Mouse (Mus musculus): ENCODE measurements around the gene Clcn5.

The Clcn5 gene

DNA sequence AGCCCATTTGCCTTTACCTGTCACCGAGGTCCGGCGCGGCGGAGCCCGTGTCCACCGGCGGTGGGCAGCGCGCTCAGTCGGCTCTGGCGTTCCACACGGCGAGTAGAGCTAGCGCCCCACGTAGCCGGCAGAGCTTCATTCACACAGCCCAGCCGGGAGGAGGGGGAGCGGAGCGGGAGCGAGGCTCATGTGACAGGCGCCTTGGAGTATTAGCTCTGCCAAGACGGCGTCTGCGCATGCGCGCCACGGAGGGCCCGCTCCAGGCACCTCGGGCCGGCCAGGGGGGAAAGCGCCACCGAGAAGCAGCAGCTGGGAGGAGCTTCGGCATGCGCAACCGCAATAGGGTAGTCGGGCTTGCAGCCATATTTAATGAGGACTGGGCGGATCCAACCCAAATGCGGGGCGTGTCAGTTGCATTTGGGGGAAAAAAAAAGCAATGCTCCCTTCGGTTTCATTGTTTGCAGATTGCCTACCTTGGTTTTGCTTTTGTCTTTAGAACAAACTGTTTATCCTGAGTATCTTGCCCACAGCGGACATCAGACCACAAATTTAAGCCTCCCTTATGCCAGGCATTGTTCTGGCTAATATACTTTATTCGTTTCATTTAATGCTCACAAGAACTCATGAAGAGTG is at the start of gene Clcn5:
Clcn5 (minus strand) TSS at position 270 of the 633 bp plus-strand sequence.
- DNase-seq (ENCODE audit: low spot score in 2 of 2), result peak; percentile 89 to 95

DNA sequence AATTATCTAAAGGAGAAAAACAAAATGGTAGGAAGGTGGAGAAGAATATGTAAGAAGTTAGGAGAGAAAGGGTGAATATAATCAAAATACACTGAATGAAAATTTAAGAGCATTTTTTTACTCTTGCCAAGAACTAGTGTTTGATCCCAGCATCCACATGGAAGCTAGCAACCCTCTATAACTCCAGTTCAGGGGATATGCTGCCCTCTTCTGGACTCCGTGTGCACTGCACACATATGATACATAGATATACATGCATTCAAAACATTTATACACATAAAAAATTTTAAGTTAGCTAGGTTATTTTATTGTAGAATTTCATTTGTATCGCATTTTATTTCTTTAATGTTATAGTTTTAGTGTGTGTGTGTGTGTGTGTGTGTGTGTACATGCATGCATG is 6.3 kb upstream of the Clcn5 start:
- DNase-seq (ENCODE audit: low spot score in 2 of 2), result no peak

DNA sequence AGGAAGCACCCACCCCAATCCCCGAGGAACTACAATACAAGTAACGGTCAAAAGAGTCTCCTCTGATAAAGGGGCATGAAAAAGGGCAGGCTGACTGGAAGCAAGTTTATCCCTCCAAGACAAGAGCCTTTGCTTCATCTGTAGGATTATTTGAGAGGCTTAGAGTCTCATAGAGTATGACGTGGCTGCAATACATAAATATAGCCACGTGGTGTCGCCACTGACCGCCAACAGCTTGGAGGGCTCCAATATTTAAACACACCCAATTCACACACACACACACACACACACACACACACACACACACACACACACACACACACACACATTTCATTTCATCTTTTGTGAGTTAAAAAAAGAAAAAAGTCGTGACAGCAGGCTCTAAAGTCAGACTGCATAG is 3.1 kb upstream of the Clcn5 start:
- DNase-seq (ENCODE audit: low spot score in 2 of 2), result peak; percentile 25 to 68

DNA sequence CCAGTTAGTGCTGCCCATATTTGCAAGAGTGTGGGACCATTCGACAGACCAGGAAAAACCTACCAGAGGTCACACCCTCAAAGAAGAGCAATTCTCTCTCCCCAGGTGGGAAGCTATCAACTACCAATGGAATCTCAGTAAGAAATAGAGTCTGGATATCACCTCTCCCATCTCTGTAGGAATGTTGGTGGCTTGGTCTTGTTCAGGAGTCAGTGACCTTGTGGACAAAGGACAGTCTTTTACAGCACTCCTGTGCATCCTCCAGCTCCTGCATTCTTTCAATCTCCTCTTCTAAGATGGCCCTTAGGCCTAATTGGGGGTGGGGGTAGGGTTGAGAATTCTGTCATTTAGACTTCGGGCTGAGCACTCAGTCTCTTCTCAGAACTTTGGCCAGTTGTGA is 1.4 kb upstream of the Clcn5 start:
- DNase-seq (ENCODE audit: low spot score in 2 of 2), result no peak

DNA sequence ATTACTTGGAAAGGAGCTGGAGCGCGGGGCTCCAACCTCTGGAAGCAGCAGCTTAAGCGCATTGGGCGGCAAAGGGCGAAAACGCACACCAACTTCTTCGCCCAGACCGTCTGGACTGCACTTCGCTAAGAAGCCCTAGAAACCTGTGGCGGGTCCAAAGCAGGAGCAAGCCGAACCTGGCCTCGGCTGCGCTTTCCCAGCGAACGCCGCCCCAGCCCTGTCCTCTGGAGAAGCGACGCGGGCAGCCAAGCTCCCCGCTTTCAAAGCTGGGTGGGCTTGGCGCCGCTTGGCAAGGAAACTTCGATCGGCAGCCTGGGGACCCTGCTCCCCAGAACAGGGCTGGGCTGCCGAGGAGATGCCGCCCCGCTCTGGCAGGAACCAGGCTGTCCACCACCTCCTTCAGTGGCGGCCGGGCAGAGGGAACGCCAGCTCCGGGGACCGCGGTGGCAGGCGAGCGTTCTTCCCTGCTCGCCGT is 570 bp downstream of the Clcn5 start:
- peak in 1 of 2 experiments; percentile 11 for DNase-seq (ENCODE audit: low spot score in 2 of 2)

DNA sequence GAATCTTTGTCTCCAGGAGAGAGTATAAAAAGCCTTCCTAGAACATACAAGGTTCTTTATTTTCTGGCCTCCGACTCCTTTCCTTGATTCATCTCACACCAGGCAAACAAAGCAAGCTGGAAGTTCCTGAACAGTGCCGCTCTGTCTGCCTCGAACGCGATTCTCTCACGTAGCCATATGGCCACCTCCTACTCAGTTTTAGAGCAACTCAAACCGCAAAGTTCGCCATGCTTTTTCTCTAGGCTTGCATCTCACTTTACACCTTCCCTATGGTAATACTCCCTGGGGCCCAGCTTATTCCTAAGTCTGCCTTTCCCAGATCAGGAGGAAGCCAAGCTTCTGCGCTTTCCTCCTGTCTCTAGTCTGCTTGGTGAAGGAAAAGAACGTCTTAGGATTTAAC is 4.0 kb downstream of the Clcn5 start:
- DNase-seq (ENCODE audit: low spot score in 2 of 2), result no peak

DNA sequence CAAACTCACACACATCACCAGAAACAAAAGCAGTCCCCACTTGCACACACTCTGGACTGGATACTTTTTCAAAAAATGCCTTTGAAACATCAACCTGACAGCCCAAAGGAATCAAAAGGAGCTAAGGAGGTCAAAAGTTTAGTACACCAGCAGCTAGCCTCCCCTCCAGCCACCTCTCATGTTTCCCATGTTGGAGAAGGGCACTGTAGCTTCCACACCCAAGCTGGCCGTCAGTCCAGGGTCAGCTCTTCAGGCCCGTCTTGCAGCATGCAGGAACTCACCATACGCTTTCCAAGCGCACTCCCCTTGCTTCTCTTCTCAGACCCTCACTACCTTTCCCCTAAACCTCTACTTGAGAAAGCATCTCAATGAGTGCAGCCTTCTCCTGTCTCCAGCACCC is 4.5 kb downstream of the Clcn5 start:
- no peak for DNase-seq (ENCODE audit: low spot score in 2 of 2)

DNA sequence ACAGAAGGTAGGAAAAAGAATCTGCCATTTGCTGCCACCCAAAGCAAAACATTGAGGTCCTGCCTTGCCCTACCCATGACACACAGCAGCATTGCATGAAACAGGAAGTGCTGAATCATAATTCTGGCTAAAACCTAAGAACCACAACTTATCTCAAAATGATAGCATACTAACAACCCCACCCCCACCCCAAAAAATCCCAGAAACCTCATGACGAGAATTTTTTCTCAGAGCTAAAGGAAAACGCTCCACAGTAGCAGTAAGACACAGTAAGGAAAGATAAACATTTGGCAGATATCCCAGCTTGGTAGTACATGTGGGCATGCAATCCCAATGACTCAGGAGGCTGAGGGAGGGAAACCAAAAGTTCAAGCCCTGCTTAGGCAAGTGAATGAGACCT is 10.9 kb downstream of the Clcn5 start:
- DNase-seq (ENCODE audit: low spot score in 2 of 2), result no peak

DNA sequence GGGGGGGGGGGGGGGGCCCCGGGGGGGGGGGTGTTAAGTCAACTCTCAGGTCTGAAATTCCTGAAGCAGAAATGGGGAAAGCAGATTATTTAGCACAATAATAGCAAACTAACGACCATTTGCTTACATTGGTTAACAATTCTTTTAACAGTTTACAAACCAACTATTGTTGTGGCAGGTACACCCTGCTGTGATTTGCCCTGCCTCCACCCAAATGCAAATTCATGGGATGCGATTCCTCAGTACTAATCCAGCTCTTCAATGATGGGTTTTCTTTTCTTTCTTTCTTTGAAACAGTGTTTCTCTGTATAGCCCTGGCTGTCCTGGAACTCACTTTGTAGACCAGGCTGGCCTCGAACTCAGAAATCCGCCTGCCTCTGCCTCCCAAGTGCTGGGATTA is 12.3 kb downstream of the Clcn5 start:
- no peak for DNase-seq (ENCODE audit: low spot score in 2 of 2)

DNA sequence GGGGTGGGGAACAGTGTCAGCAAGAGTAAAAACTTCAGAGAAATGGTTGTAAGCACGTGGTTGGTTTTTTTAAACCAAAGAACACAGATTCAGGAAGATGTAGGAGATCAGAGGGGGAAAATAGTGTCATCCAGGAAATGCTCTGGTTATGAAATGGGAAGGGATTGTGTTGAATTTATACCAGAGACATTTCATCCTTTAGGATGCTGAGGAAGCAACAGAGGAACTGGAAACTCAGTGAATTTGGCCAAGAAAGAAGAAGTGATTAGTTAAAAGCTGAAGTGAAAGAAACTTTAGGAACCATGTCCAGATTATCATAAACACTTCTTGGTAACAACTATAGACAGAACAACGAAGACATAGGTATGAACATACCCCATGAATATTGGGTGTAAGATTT is 26.2 kb downstream of the Clcn5 start:
- no peak for DNase-seq (ENCODE audit: low spot score in 2 of 2)

DNA sequence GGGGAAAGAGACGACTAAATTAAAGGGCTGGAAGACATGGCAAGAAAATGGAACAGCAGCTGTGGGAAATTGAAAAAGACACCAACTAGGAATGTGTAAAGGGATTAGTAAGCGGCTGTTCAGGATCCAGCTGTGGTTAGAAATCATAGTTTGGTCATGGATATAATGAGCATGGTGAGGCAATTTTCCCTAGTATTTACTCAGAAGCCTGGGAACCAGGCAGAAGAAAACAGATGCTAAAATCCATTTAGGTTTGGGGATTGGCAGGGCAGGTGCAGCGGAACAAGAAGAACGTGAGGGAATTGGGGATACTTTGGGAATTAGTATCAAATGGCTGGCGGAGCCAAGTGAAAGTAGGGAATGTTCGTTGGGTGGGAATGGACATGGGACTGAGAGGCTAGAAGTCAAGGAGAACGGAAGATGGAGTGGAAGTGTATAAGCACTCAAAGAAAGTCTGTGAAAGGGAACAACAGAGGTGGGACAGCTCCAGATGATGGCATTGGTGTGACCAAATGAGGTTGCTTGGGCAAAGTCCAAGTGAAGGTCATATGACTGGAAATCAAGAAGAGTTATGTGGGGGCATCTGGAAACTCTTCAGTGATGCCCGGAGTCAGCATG is 26.9 kb downstream of the Clcn5 start:
- no peak for DNase-seq (ENCODE audit: low spot score in 2 of 2)

DNA sequence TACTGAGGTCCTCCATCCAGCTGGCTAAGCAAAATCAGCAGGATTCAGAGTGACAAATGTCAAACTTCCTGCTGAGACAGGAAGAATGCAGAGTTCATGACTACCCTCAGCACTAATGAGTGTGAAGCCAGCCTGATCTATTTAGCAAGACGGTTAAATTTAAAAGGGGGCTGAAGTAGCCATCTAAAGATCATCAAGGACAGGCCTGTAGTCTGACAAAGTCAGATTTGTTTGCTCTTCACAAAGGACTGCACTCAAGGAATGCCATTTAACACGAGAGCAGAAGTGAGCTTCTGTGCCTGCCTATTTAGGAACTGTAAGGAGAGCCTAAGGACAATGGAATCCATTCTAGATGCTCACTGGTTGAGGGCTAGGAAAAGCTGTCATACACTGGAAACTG is 30.2 kb downstream of the Clcn5 start:
- no peak for DNase-seq (ENCODE audit: low spot score in 2 of 2)

DNA sequence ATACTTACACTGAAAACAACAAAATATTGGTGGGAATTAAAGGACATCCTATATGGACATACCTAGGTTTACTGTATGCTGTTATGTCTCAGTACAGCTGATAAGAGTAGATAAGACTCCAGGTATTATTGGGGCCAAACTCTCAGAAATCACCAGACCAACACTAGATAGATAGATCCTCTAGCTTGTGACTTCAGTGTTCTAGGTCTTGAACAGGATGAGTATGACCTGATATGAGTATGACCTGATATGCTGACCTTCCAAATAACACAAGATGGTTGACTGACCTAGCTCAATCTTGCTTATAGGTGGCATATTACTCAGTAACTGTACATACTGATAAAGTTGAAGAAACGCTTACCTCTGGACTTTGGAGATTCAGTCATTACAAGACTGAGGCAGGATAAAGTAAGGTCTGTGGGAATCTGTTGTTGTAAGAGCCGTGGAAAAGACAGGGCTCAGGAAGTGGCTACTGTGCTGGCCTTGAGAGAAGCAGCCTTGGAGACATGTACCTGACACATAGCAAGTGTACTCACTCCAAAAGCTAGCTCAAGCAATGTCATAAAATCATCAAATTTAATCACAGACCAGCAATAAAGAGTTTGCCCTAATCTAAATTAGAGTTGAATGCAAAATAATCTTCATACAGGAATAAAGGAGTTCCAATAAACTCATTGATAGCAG is 32.0 kb downstream of the Clcn5 start:
- no peak for DNase-seq (ENCODE audit: low spot score in 2 of 2)

DNA sequence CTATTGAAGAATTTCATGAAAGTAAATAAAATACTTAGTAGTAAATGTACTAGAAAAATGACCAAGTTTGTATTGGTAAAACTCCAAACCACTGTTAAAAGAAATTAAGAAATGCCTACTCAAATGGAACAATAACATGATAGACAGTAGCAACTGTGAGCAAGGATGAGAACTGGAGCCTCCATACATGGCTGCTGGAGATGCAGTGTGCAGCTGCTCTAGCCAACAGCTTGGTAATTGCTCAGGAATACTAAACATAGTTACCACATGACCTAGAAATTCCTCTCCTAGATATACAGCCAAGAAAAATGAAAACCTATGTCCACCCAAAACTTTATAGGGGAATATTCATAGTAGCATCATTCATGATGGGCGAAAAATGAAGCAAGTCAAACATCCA is 36.5 kb downstream of the Clcn5 start:
- DNase-seq (ENCODE audit: low spot score in 2 of 2), result no peak

DNA sequence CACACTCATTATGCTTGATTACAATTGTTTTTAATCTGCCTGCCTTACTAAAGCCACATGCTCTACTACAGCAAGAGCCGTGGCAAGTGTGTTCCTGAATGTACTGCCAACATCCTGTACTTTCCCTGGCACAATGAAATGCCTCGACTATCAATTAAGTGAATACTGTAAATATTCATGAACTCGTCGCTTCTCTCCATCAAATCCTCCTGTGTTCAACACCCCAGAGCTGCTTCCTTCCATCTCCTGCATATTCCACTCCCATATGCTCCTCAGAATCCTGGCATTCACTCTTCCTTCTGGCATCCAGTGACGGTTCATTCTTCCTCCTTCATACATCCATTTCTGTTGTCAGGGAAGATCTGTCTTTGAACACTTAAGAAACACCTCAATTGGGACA is 39.4 kb downstream of the Clcn5 start:
- DNase-seq (ENCODE audit: low spot score in 2 of 2), result no peak

DNA sequence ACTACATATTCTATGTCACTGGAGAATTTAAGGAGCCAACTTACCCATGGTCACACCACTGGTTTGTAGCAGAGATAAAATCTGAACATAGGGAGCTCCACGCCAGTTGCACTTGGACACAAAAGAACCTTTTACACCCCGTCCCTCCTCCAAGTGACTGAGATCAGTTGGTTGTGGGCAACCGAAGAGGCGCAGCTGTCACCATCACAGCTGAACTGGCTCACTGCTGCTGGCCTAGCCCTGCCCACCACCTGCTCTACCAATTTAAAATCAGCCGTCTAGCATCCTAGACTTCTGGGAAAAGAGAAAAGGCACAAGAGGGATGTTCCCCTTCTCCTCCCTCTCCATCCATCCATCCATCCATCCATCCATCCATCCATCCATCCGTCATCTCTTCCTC is 42.6 kb downstream of the Clcn5 start:
- DNase-seq (ENCODE audit: low spot score in 2 of 2), result no peak

DNA sequence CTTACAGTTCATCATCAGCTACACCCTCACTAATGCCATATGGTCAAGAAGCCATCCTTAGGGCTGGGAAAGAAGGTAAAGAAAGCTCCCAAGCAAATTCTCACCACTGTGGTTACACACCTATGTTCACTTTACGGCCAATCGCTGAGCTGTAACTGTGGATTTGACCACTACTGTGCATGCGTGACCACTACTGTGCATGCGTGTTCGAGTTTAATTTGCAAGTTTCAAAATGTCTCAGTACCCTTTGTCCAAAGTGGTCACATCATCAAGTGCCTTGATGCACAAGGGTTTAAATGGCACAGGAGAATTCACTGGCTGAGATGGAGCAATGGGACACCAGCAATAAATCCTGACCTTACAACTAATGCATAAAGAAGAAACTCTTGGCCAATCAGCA is 58.0 kb downstream of the Clcn5 start:
- DNase-seq (ENCODE audit: low spot score in 2 of 2), result no peak

DNA sequence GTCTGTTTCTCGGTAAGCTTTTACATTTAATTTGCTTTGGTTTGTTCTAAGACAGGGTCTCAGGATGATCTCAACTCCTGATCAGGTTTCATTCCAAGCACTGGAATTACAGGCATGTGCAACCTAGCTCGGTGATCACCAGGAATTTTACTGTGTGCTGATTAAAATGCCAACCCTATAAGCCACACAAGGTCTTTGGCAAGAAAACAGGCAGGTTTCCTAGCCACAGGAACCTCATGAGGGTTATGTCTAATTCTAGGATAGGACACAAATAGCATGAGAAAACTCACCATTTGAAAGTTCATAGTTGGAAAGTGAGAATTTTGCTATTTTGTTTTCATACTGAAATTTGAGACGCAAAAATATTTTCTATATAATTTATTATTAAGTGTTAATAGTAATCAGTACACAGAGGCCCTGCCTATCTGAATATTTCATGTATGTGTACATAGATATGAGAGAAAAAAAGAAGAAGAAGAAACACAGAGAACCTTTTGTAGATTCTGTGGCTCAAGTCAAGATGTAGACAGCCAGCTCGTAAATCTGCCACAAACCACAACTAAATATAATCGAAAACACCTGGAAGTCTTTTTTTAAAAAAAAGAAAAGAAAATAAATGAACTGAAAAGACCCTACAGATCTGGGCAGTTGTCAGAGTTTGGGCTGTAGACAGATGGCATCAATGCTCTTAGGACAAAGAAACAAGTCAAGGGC is 58.6 kb downstream of the Clcn5 start:
- no peak for DNase-seq (ENCODE audit: low spot score in 2 of 2)

DNA sequence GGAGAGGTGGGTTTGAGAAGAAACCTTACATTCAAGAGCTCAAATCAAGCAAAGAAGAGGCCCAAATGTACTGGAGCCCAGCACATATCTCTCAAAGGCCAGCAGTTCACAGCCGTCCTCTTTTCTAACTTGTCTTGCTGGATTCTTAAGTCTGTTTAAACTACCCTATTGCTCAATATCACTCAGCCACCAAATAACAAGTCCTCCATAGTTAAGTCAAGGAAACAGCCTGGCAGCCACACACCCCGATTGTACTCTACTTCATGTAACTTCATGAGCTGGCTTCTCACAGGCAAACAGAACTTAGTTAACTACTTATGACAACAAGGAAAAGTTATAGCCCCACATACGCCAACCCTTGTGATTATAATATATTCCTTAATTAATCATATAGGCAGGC is 59.4 kb downstream of the Clcn5 start:
- no peak for DNase-seq (ENCODE audit: low spot score in 2 of 2)

DNA sequence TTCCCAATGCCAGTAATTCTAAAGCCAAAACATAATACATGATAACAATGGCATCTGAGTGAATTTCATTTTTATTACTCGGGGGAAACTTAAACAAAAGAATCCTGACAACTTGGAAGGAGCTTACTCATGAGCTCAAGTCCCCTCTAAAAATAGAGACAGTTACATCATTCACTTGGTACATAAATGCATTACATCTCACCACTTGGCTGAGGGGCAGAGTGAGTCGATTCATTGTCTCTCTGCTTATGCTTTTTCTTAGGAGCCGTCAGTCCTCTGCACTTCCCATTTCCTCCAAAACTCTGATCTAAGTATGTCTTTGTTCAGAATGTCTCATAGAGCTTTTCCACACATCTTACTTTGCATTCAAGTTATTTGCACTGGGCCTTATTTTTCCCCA is 63.1 kb downstream of the Clcn5 start:
- DNase-seq (ENCODE audit: low spot score in 2 of 2), result no peak

DNA sequence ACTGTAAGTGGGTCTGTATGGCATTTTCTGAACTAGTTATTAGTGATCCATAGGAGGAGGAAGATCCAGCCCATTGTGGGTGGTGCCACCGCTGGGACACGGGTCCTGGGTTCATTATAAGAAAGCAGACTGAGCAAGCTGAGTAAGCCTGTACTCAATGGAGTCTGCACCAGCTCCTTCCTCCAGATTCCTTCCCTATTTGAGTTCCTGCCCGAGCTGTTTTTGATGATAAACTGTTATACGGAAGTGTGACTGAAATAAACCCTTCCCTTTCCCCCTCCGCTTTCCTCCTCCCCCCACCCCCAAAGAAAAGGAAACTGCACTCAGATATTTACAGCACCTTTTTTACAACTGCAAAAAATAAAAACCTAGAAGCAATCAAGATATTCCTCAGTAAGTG is 115.1 kb downstream of the Clcn5 start:
- no peak for DNase-seq (ENCODE audit: low spot score in 2 of 2)

DNA sequence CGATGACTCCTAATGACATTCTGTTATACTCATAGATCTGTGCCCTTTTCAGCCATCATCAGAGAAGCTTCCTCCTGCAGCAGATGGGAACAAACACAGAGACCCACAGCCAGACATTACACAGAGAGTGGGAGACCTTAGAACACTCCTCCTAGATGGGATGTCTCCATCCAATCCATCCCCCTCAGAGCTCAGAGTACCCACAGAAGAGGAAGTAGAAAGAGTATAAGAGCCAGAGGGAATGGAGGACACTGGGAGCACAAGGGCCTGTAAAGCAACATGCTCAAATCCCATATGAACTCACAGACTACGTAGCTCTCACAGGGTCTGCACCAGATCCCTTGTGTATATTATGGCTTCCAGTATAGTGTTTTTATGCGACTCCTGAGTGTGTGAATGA is 115.6 kb downstream of the Clcn5 start:
- no peak for DNase-seq (ENCODE audit: low spot score in 2 of 2)

DNA sequence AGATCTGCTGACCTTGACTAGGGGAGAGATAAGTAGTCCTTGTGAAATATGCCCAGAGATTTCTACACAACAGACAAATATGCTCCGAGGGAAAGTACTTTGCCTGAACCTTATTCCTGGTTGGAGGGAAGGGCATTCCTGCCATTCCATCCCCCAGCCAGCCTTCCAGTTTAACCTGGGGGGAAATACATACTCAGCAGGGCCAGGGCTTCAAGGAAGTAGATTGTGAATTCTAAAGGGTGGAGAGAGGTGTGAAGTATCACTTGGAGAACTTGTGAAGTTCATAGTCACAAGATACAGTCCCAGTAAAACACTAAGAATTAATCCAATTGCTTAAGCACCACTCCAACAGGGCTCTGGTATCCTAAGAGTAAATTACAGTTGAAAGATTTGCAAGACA is 121.3 kb downstream of the Clcn5 start:
- no peak for DNase-seq (ENCODE audit: low spot score in 2 of 2)
